ENCODE assay signal across 16 mouse cellular contexts in genomic region chr11:87811396-87811795, GRCm38 (mm10). TPM values are rescaled to one million over a fixed set of nuclear protein-coding genes. Genes with fewer than 3 reads are reported as not detected.
A peak's percentile ranks its signal among the peaks of the same experiment; 100 is the strongest.
DNase-seq lines count a peak whose midpoint lies in the region; ATAC-seq and TF ChIP-seq lines count a peak whose summit lies in the region.
"Had no signal": no experiment of that assay in that cellular context is flagged by ENCODE, and none has a peak within 500 bp of the region (broad histone marks: within the 10 kb centered on the region; RNA-seq: fewer than 3 reads in every experiment).

No protein-coding gene starts in this region.

- 21% methylated on average over 4 of the region's 4 CpGs for WGBS in hindbrain, postnatal 0 days
- WGBS in hindbrain, embryonic 10.5 days, result 64% methylated on average over 4 of the region's 4 CpGs
- 52% methylated on average over 4 of the region's 4 CpGs for WGBS in midbrain, embryonic 11.5 days

- no peaks in the 10 kb centered on the region for H3K9me3 ChIP-seq in hindbrain, postnatal 0 days (ENCODE audit: low read length)
- H3K9me3 ChIP-seq in hindbrain, embryonic 10.5 days, result no peaks in the 10 kb centered on the region
- H3K9me3 ChIP-seq in midbrain, embryonic 11.5 days (ENCODE audit: control insufficient read depth, low read length), result no peaks in the 10 kb centered on the region
- H3K9me3 ChIP-seq: embryonic facial prominence, embryonic 12.5 days; forebrain, embryonic 10.5 days; limb, embryonic 15.5 days; neural tube, embryonic 12.5 days had no signal

- peak; percentile 52 for DNase-seq in hindbrain, postnatal 0 days (ENCODE audit: low spot score)
- DNase-seq in hindbrain, embryonic 10.5 days (ENCODE audit: low spot score), result no peak
- DNase-seq in brain, embryonic 14.5 days (ENCODE audit: low read depth), result peak; percentile 49
- peak; percentile 72 for DNase-seq in midbrain, embryonic 11.5 days (ENCODE audit: low spot score, missing footprints)
- DNase-seq in splenic B cell, adult 2 months (ENCODE audit: low read depth, low spot score), result peak; percentile 15
- DNase-seq in cerebellum, postnatal 36 days, result no peak
- DNase-seq in heart, postnatal 10 days, result no peak
- DNase-seq: cerebellum, adult 8-10 months; heart, adult 2 months had no signal

- intact Hi-C loops in heart, postnatal 10 days (cut with DNase I), result no loop called here

- no peak overlapping the region for H3K9ac ChIP-seq in hindbrain, postnatal 0 days (replicated peaks; ENCODE audit: low read length)
- H3K9ac ChIP-seq in midbrain, embryonic 11.5 days (ENCODE audit: low read length), result no peak overlapping the region
- H3K9ac ChIP-seq: embryonic facial prominence, embryonic 12.5 days; limb, embryonic 15.5 days; neural tube, embryonic 12.5 days had no signal

- no peak for TF ChIP-seq CTCF in hindbrain, postnatal 0 days (IDR thresholded peaks at IDR 0.05; ENCODE audit: low read depth)
- TF ChIP-seq CTCF in brain, embryonic 14.5 days (IDR thresholded peaks at IDR 0.05; ENCODE audit: borderline replicate concordance, extremely low read depth, insufficient read depth, insufficient read length), result no peak

- ATAC-seq in hindbrain, postnatal 0 days, result peak; percentile 70; the same call in 1 of the 2 replicates
- no peak for ATAC-seq in midbrain, embryonic 11.5 days (ENCODE audit: low FRiP score)
- ATAC-seq: CD4-positive, CD25-positive, alpha-beta regulatory T cell, adult 4 months had no signal

- no peaks in the 10 kb centered on the region for H3K27me3 ChIP-seq in hindbrain, postnatal 0 days (ENCODE audit: insufficient read depth, low read length)
- H3K27me3 ChIP-seq in hindbrain, embryonic 10.5 days (ENCODE audit: insufficient read depth, poor library complexity, severe bottlenecking), result 0 out of 2 replicates have a peak, but pooled peaks cover 4% of the 10 kb centered on the region
- H3K27me3 ChIP-seq in midbrain, embryonic 11.5 days (ENCODE audit: control insufficient read depth, insufficient read depth, low read length), result no peaks in the 10 kb centered on the region
- H3K27me3 ChIP-seq in splenic B cell, adult 2 months (ENCODE audit: control insufficient read depth, insufficient read depth, low read length, poor library complexity, severe bottlenecking), result no peaks in the 10 kb centered on the region
- H3K27me3 ChIP-seq: neural tube, embryonic 12.5 days had no signal

- H3K4me2 ChIP-seq in hindbrain, postnatal 0 days (ENCODE audit: low read depth, low read length), result no peak overlapping the region
- no peak overlapping the region for H3K4me2 ChIP-seq in midbrain, embryonic 11.5 days
- H3K4me2 ChIP-seq: embryonic facial prominence, embryonic 12.5 days; limb, embryonic 15.5 days; neural tube, embryonic 12.5 days had no signal

- 0 out of 2 replicates have a peak, but pooled peaks cover 3% of the 10 kb centered on the region for H3K4me1 ChIP-seq in hindbrain, postnatal 0 days (ENCODE audit: insufficient read depth, low read length)
- peaks cover 25% of the 10 kb centered on the region for H3K4me1 ChIP-seq in hindbrain, embryonic 10.5 days (replicated peaks)
- H3K4me1 ChIP-seq in midbrain, embryonic 11.5 days (ENCODE audit: control insufficient read depth, insufficient read depth, low read length), result no peaks in the 10 kb centered on the region
- H3K4me1 ChIP-seq: embryonic facial prominence, embryonic 12.5 days; limb, embryonic 15.5 days had no signal

- no peaks in the 10 kb centered on the region for H3K36me3 ChIP-seq in hindbrain, postnatal 0 days (ENCODE audit: insufficient read depth, low read length)
- H3K36me3 ChIP-seq in hindbrain, embryonic 10.5 days, result no peaks in the 10 kb centered on the region
- H3K36me3 ChIP-seq in midbrain, embryonic 11.5 days (ENCODE audit: control insufficient read depth, insufficient read depth, low read length), result no peaks in the 10 kb centered on the region
- H3K36me3 ChIP-seq in splenic B cell, adult 2 months (ENCODE audit: control insufficient read depth, insufficient read depth, low read length, poor library complexity, severe bottlenecking), result no peaks in the 10 kb centered on the region
- H3K36me3 ChIP-seq: embryonic facial prominence, embryonic 12.5 days; forebrain, embryonic 10.5 days; limb, embryonic 15.5 days; neural tube, embryonic 12.5 days had no signal

- H3K27ac ChIP-seq in hindbrain, postnatal 0 days, result peak overlapping the region; percentile 51; the same call in 1 of the 2 replicates
- H3K27ac ChIP-seq in hindbrain, embryonic 10.5 days, result no peak overlapping the region; the same call in 1 of the 2 replicates
- no peak overlapping the region for H3K27ac ChIP-seq in midbrain, embryonic 11.5 days (ENCODE audit: low read depth, low read length)
- H3K27ac ChIP-seq: embryonic facial prominence, embryonic 12.5 days; forebrain, embryonic 10.5 days; heart, adult 2 months; kidney, postnatal 0 days; limb, embryonic 15.5 days; neural tube, embryonic 12.5 days had no signal

- no peak overlapping the region for H3K4me3 ChIP-seq in hindbrain, postnatal 0 days (ENCODE audit: low read length)
- no peak overlapping the region for H3K4me3 ChIP-seq in hindbrain, embryonic 10.5 days
- no peak overlapping the region for H3K4me3 ChIP-seq in midbrain, embryonic 11.5 days (ENCODE audit: low read depth, low read length)
- H3K4me3 ChIP-seq: embryonic facial prominence, embryonic 12.5 days; forebrain, embryonic 10.5 days; heart, adult 2 months; limb, embryonic 15.5 days; neural tube, embryonic 12.5 days had no signal

- TF ChIP-seq POLR2A in brain, embryonic 14.5 days (IDR thresholded peaks at IDR 0.05; ENCODE audit: borderline replicate concordance, extremely low read depth, insufficient read depth, insufficient read length, poor library complexity, severe bottlenecking), result no peak

RNA-seq across cellular contexts. Expression of gene Lpo, which starts 16.7 kb away (rescaled TPM):
- 3.4 and 4.9 TPM in 2 replicates for total RNA-seq in hindbrain, postnatal 0 days (2014; rRNA removed)
- 3.3 and 4.3 TPM in 2 replicates for polyA plus RNA-seq in hindbrain, postnatal 0 days (2015; fragmentation: Nextera tagmentation; extraction: Ambion mirVana)
- 0.31 and 0.57 TPM in 2 replicates for polyA plus RNA-seq in hindbrain, embryonic 10.5 days (2016; fragmentation: Nextera tagmentation; extraction: Ambion mirVana)
- 0.33 and 0.63 TPM in 2 replicates for polyA plus RNA-seq in brain, embryonic 14.5 days (2012; rRNA removed)
- polyA plus RNA-seq in midbrain, embryonic 11.5 days (2014; fragmentation: Nextera tagmentation; extraction: Ambion mirVana), result 0.27 and 0.57 TPM in 2 replicates
- total RNA-seq in heart, postnatal 10 days (2021), result not detected
- total RNA-seq: gastrocnemius, adult 18-20 months; heart, adult 2 months had no signal
- polyA plus RNA-seq: CD4-positive, CD25-positive, alpha-beta regulatory T cell, adult 4 months had no signal

RNA-seq across cellular contexts. Expression of gene Mpo, which starts 18.0 kb away (rescaled TPM):
- total RNA-seq in hindbrain, postnatal 0 days (2014; rRNA removed), result 0.37 TPM in 1 of 2 replicates, not detected in the other
- polyA plus RNA-seq in hindbrain, postnatal 0 days (2015; fragmentation: Nextera tagmentation; extraction: Ambion mirVana), result 0.10 and 0.55 TPM in 2 replicates
- 2.8 and 5.0 TPM in 2 replicates for polyA plus RNA-seq in hindbrain, embryonic 10.5 days (2016; fragmentation: Nextera tagmentation; extraction: Ambion mirVana)
- 0.28 and 0.51 TPM in 2 replicates for polyA plus RNA-seq in brain, embryonic 14.5 days (2012; rRNA removed)
- 2.6 and 2.9 TPM in 2 replicates for polyA plus RNA-seq in midbrain, embryonic 11.5 days (2014; fragmentation: Nextera tagmentation; extraction: Ambion mirVana)
- not detected for total RNA-seq in heart, postnatal 10 days (2021)
- total RNA-seq: gastrocnemius, adult 18-20 months; heart, adult 2 months had no signal
- polyA plus RNA-seq: CD4-positive, CD25-positive, alpha-beta regulatory T cell, adult 4 months had no signal

RNA-seq across cellular contexts. Expression of gene Mks1, which starts 41.6 kb away (rescaled TPM):
- 10.2 and 17.4 TPM in 2 replicates for total RNA-seq in hindbrain, postnatal 0 days (2014; rRNA removed)
- polyA plus RNA-seq in hindbrain, postnatal 0 days (2015; fragmentation: Nextera tagmentation; extraction: Ambion mirVana), result 8.0 and 8.4 TPM in 2 replicates
- 17.2 and 18.6 TPM in 2 replicates for polyA plus RNA-seq in hindbrain, embryonic 10.5 days (2016; fragmentation: Nextera tagmentation; extraction: Ambion mirVana)
- polyA plus RNA-seq in brain, embryonic 14.5 days (2012; rRNA removed), result 21.1 and 29.7 TPM in 2 replicates
- 11.0 and 12.1 TPM in 2 replicates for polyA plus RNA-seq in midbrain, embryonic 11.5 days (2014; fragmentation: Nextera tagmentation; extraction: Ambion mirVana)
- 1 to 10 TPM; 3.3 to 3.9 TPM for total RNA-seq in heart, postnatal 10 days (2021)

RNA-seq across cellular contexts. Expression of gene Tspoap1, which starts 51.1 kb away (rescaled TPM):
- total RNA-seq in hindbrain, postnatal 0 days (2014; rRNA removed), result 103 and 137 TPM in 2 replicates
- 33.2 and 35.6 TPM in 2 replicates for polyA plus RNA-seq in hindbrain, postnatal 0 days (2015; fragmentation: Nextera tagmentation; extraction: Ambion mirVana)
- 7.8 and 10.5 TPM in 2 replicates for polyA plus RNA-seq in hindbrain, embryonic 10.5 days (2016; fragmentation: Nextera tagmentation; extraction: Ambion mirVana)
- polyA plus RNA-seq in brain, embryonic 14.5 days (2012; rRNA removed), result 150 and 168 TPM in 2 replicates
- 7.0 and 9.0 TPM in 2 replicates for polyA plus RNA-seq in midbrain, embryonic 11.5 days (2014; fragmentation: Nextera tagmentation; extraction: Ambion mirVana)
- under 1 TPM; 0.15 to 0.31 TPM for total RNA-seq in heart, postnatal 10 days (2021)
- total RNA-seq: gastrocnemius, adult 18-20 months; heart, adult 2 months had no signal

Comparison
In these comparisons a context has a peak if more than half of its experiments do, and no peak if none do; other contexts are left out.
1. DNase-seq: peak in hindbrain, postnatal 0 days (single experiment), brain, embryonic 14.5 days (single experiment), midbrain, embryonic 11.5 days (single experiment) and splenic B cell, adult 2 months (single experiment); none in hindbrain, embryonic 10.5 days (single experiment), cerebellum, postnatal 36 days (0 of 2) and heart, postnatal 10 days (0 of 2).